Mouse (Mus musculus): ENCODE results near the gene Iqcc.

The Iqcc gene

DNA sequence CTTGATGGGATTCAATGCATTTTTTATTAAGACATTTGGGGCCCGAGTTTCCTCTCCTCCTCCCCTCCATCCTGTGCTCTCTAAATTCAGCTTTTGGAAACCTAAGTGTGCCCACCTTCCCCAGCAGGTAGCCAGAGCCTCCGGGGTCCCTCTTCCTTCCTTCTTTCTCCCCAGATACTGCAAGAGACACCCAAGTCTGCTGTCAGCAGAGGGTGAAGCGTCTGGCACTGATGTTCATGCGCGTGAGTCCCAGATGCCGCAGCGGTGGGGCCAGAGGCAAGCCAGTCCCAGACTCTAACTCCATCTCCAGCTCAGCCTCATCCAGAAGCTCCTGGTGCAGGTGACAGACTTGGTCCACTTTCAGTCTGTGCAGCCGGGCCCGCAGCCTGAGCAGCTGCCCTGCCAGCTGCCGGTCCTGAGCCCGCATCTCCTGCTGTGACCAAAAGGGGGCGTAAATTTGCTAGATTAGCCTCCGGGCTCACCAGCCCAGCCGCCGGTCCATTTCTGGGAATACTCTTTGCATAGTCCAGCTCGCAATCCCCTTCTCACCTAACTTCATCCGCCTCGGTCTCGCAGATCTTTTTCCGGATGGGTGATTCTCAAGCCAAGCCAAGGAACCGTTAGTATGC is 41.9 kb downstream of the Iqcc start:
- peak; percentile 96 for DNase-seq

DNA sequence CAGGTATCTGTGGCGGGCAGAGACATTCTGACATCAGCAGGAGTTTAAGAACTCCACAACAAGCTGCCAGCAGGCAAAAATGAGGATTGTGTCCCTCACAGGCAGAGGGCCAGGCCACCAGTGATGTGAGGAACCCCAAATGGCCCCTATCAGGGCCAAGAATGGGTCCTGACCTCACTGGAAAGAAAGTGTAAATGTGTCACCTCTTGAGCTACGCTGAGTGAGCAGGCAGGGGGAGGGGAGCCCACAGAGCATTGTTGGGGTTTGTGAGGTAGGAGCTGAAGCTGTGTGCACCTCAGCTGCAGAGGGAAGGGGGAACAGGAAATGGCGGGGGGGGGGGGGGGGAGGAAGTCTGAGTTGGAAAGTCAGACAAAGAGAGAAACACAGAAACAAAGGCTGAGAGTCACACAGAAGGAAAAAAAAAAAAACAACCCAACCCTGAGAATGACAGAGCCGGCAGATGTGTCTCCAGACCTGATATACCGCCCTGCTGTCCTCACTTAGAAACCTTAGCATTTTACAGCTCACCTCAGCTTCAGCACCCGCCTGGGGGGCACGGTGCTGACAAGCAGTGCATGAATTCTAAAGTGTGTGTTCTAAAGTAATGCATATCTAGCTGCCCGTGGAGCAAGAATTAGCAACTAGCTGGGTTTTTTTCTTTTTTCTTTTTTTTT is 43.6 kb downstream of the Iqcc start:
- DNase-seq = peak; percentile 94

DNA sequence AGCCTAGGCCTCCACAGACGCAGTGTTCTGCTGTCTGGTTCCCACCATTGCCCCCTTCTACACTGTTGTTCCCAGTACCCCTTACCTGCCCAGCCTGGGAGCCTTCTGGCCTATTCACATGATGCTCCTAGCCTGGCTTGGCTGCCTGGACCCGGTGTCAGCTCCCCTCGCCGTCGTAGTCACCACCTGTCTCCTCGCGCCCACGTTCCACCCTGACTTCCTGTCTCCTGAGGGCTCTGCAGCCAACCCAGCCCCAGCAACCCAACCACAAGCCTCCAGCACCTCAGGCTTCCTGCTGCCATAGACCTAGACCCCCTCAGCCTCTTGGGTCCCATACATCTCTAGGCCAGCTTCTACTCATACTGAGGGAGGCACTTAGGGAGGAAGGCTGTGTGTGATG is 45.5 kb downstream of the Iqcc start, which contains the start of gene Lck:
Gene Lck, minus strand, starts transcription at position 212 of the 400 bp plus-strand sequence.
- DNase-seq = peak; percentile 92

- no peak for DNase-seq
Measured at GRCm38 (mm10) chr4:129573093-129573370, 45.9 kb downstream of the Iqcc start.

- peak; percentile 90 for DNase-seq
Measured at GRCm38 (mm10) chr4:129572236-129573092, 46.4 kb downstream of the Iqcc start.

GRCm38 (mm10) chr4:129571551-129572084 is 47.3 kb downstream of the Iqcc start:
- no peak for DNase-seq

DNA sequence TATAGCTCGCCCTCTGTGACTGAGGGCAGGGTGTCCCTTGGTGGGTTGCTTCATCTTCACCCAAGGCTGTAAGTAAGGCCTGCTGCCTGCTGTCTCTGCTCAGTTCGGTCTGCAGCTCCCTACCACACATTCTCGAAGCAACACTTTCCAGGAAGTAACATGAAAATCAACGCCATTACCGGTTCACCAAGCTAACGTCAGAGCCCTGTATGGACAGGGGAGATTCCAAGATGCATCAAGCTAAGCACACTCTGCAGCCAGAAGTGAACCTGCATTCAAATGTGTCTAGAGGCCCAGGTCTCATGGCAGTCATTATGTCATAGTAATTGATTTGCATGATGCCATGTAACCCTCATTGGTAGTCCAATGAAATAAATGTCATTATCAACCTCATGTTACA is 48.9 kb downstream of the Iqcc start:
- no peak for DNase-seq

GRCm38 (mm10) chr4:129568366-129568765 is 50.5 kb downstream of the Iqcc start:
- DNase-seq = no peak

DNA sequence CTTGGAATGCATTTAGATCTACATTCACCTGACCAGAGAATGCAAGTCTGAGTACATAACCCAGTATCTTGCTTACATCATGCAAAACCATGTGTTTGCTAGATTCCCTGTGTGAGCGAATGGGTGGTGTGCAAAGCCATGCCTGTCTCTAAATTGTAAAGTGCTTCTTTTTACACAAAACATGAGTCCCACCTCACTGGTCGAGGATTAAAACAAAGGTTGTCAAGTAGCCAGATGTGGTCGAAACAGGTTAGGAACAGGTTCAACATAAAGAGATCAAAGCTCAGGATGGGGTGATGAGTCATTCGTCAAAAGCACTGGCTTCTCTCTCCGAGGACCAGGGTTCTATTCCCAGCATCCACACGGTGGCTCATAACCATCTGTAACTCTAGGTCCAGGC is 53.8 kb downstream of the Iqcc start:
- no peak for DNase-seq

Measured in heart, adult 11 months (tissue).